Mouse (Mus musculus) right cerebral cortex, postnatal 10 days (tissue): ENCODE measurements at regions not wholly inside any gene's neighbourhood (a gene's known extent, or its start where the extent isn't known, plus 50 kb on each side); places are given as distances from the start of the nearest gene placed in this dataset.

Source experiments
- DNase-seq, 2 experiments: peaks; one replicate each; pipeline ENCODE4 v3.0.0; 2021; ENCODE audit warnings: low spot score in 2 of 2

DNA sequence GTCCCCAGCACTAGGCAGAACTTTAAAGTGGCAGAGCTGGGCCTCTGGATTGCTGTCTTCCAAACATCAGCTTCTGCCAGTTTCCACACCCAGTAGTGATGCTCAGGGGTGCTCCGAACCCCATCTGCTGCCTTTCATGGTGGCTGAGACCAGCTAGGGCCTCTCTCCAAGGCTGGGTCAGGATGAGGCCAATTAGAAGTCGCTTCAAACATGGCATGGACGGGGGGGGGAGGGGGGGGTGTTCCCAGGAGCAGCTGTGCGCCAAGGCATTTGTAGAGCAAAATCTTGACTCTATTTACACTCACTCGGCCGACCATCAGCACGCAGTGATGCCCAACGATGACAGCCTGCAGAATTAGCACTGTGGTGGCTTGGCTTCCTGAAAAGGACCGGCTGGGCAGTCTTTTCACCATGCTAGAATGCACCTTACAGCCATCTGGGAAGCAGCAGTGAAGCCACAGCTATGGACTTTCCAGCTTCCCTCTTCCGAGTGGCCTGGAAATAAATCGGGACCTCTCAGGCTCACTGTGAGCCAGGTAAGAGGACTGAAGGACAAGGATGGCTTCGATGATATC lies 73.7 kb upstream of the Msx1 start:
- no peak for DNase-seq

- no peak for DNase-seq
Measured at GRCm38 (mm10) chr5:37897501-37897900, 73.1 kb upstream of the Msx1 start.

DNA sequence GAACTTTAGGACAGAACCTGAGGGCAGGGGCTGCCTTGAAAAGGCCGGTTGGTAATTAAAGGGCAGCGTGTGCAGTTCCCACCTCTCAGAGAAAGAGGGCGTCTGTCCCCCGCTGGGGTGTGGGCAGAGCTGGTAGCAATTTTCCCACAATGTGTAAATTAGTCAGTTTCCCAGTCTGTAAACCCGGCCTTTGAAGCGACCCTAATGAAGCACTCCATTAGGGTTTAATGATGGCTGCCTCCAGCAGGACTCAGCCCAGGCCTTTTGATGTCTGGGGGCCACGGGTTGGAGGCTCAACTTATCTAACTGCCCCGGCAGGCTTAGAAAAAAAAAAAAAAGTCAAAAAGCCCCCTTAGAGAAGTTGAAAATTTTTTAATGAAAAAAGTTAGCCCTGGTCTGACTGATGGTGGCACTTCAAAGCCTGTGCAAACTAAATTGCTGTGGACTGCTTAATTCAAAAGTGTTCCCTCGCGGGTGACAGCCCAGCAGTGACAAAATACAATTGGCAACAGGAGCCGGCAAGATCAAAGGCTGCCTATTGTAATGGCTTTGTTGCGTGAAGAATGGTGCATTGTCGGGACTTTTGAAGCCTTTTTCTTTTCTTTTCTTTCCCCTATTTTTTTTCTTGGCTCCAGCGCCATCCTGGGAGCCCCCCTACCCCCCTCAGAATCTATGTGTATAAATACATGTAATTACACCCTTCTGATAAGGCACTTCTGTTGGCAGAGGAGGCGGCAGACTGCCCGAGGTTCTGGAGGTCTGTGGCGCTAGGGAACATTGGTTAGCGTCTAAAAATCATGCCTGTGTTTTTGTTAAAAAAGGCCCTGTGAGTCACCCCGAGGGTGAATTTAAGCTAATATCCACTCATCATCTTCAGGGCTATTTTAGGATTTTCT lies 71.3 kb upstream of the Msx1 start:
- peak; percentile 38 to 49 for DNase-seq

- no peak for DNase-seq
Measured at GRCm38 (mm10) chr5:37893639-37894550, 69.5 kb upstream of the Msx1 start.

DNA sequence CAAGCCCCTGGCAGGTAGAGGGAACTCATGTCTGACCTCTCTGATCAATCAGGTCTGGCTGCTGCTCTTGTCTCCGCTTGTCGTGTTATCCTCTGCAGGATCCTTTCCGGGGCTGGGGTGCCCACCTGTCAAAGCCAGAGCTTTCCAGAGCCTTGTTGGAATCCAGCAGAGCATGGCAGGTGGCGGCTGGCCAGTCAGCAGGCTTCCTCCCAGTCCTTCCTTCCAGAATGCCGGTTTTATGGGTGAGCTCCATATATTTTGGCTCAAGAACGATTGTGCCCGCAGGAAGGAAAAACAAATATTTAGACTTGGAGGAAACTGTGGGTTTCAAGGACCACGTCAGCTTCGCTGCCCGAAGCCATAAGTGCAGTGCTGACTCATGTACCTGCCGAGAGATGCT lies 66.3 kb upstream of the Msx1 start:
- DNase-seq: no peak

GRCm38 (mm10) chr5:37879668-37880380 lies 55.4 kb upstream of the Msx1 start:
- DNase-seq: no peak

GRCm38 (mm10) chr5:37876240-37876639 lies 51.9 kb upstream of the Msx1 start:
- no peak for DNase-seq

DNA sequence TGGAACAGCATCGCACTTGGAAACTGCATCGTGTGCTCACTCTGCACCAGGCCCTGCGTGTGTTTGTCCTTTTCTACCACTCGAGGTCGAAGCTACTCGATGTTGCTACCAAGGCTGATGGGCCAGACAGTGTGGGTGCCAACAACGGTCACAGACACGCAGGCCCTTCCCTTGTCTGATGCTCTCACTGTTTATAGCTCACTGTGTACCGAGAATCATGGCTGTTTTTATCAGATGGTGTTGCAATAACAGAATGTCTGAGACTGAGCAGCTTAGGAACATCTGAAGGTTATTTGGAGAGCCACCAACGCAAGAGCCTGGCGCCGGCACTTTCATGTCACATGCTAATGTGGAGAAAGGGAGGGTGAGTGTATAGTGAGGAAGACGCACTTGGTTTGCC lies 51.1 kb upstream of the Msx1 start:
- no peak for DNase-seq

GRCm38 (mm10) chr5:37874784-37875281 lies 50.5 kb upstream of the Msx1 start:
- no peak for DNase-seq
